Mouse (Mus musculus) stomach, postnatal 0 days (tissue): ENCODE measurements at regions not wholly inside any gene's neighbourhood (a gene's known extent, or its start where the extent isn't known, plus 50 kb on each side); places are given as distances from the start of the nearest gene placed in this dataset.

Experiments
- ATAC-seq: fragments of 200-750 bp; cut with Nextera tagmentation; 2 replicates; pipeline ENCODE4 v1.8.0; 2017; ENCODE audit not compliant: low FRiP score, low TSS enrichment
- DNase-seq: peaks from one replicate; pipeline ENCODE4 v3.0.0-alpha.2; 2016; ENCODE audit warnings: low spot score
- H3K27ac ChIP-seq: fragments of 300-500 bp; sonication (generic); replicated peaks from 2 replicates; pipeline ENCODE4 v1.5.1; 2014; ENCODE audit warnings: mild to moderate bottlenecking, control low read depth
- H3K27me3 ChIP-seq: fragments of 300-500 bp; sonication (generic); 2 replicates; pipeline ENCODE4 v1.6.1; 2014; ENCODE audit warnings: low read length; ENCODE audit not compliant: control insufficient read depth, insufficient read depth
- H3K36me3 ChIP-seq: fragments of 300-500 bp; sonication (generic); 2 replicates; pipeline ENCODE4 v1.6.1; 2014; ENCODE audit warnings: low read length, mixed read lengths; ENCODE audit not compliant: control insufficient read depth, insufficient read depth
- H3K4me1 ChIP-seq: fragments of 300-500 bp; sonication (generic); replicated peaks from 2 replicates; pipeline ENCODE4 v1.6.1; 2014; ENCODE audit warnings: antibody characterized with exemption; ENCODE audit not compliant: control insufficient read depth, insufficient read depth
- H3K4me2 ChIP-seq: fragments of 300-500 bp; sonication (generic); replicated peaks from 2 replicates; pipeline ENCODE4 v1.6.1; 2014; ENCODE audit warnings: low read depth, mild to moderate bottlenecking, control low read depth, moderate library complexity
- H3K4me3 ChIP-seq: fragments of 300-500 bp; sonication (generic); 2 replicates; pipeline ENCODE4 v1.5.1; 2014; ENCODE audit warnings: low read depth, low read length, control low read depth
- H3K9ac ChIP-seq: fragments of 300-500 bp; sonication (generic); 2 replicates; pipeline ENCODE4 v1.6.1; 2014; ENCODE audit warnings: mild to moderate bottlenecking, low read length, control low read depth, mixed read lengths
- H3K9me3 ChIP-seq: fragments of 300-500 bp; sonication (generic); 2 replicates; pipeline ENCODE4 v1.6.1; 2016; ENCODE audit warnings: low read length; ENCODE audit not compliant: control insufficient read depth
- CTCF ChIP-seq: IDR thresholded peaks from 2 replicates; pipeline ENCODE4 v1.5.1; 2016; ENCODE audit warnings: antibody characterized with exemption, low read depth, mild to moderate bottlenecking, moderate library complexity
- EP300 ChIP-seq: optimal IDR thresholded peaks from 2 replicates; pipeline ENCODE3; 2016; ENCODE audit warnings: antibody characterized with exemption
- WGBS: fragments of 180-500 bp; shearing (Covaris S2); extraction: QIAGEN DNeasy Blood & Tissue Kit; methylation state at CpG from one replicate; pipeline ENCODE4 v1.1.7; 2014; 5-methylcytosine and 5-hydroxymethylcytosine counted together

- Histone ChIP-seq H3K9ac (no peak overlapping the region), H3K4me2 (no peak overlapping the region), H3K36me3 (no peaks in the 10 kb centered on the region), H3K4me3 (no peak overlapping the region), H3K4me1 (no peaks in the 10 kb centered on the region), H3K27me3 (no peaks in the 10 kb centered on the region), H3K9me3 (no peaks in the 10 kb centered on the region), H3K27ac (no peak overlapping the region)
- TF ChIP-seq CTCF (no peak), EP300 (no peak)
- DNase-seq: no peak
- 27% methylated on average over 3 of the region's 3 CpGs for WGBS
- ATAC-seq: no peak
These were observed 355.7 kb upstream of the Cypt12 start for GRCm38 (mm10) chr3:17592463-17592862.

- no peak for DNase-seq
These were observed 351.8 kb upstream of the Cypt12 start for GRCm38 (mm10) chr3:17596365-17596764.

GRCm38 (mm10) chr3:17613486-17613885, 334.7 kb upstream of the Cypt12 start:
- no peaks in the 10 kb centered on the region for H3K36me3 ChIP-seq
- ATAC-seq (no peak), DNase-seq (no peak)
- no peak overlapping the region for H3K4me2 ChIP-seq
- WGBS: 83% methylated on average over 1 of the region's 1 CpGs
- no peaks in the 10 kb centered on the region for H3K4me1 ChIP-seq
- no peak overlapping the region for H3K27ac ChIP-seq
- no peaks in the 10 kb centered on the region for H3K27me3 ChIP-seq
- TF ChIP-seq EP300 (no peak), CTCF (peak; percentile 24; the same call in 1 of the 2 replicates)
- no peaks in the 10 kb centered on the region for H3K9me3 ChIP-seq
- H3K9ac ChIP-seq: no peak overlapping the region
- H3K4me3 ChIP-seq: no peak overlapping the region

More at GRCm38 (mm10) chr3:17596365-17596764, 351.8 kb upstream of the Cypt12 start:
- no peaks in the 10 kb centered on the region for H3K9me3 ChIP-seq
- TF ChIP-seq EP300: no peak
- no peak for TF ChIP-seq CTCF
- no peaks in the 10 kb centered on the region for H3K36me3 ChIP-seq
- no peaks in the 10 kb centered on the region for H3K4me1 ChIP-seq
- no peak overlapping the region for H3K27ac ChIP-seq
- H3K9ac ChIP-seq: no peak overlapping the region
- no peak overlapping the region for H3K4me3 ChIP-seq
- WGBS: 67% methylated on average over 2 of the region's 2 CpGs
- no peak overlapping the region for H3K4me2 ChIP-seq
- no peaks in the 10 kb centered on the region for H3K27me3 ChIP-seq
- ATAC-seq: no peak

GRCm38 (mm10) chr3:17616439-17617070, 331.7 kb upstream of the Cypt12 start:
- Histone ChIP-seq H3K9me3 (no peaks in the 10 kb centered on the region), H3K4me2 (no peak overlapping the region), H3K4me1 (no peaks in the 10 kb centered on the region), H3K27me3 (no peaks in the 10 kb centered on the region), H3K4me3 (no peak overlapping the region), H3K9ac (no peak overlapping the region), H3K27ac (no peak overlapping the region), H3K36me3 (no peaks in the 10 kb centered on the region)
- WGBS: 40% methylated on average over 2 of the region's 2 CpGs
- TF ChIP-seq EP300: no peak
- no peak for TF ChIP-seq CTCF
- peak; percentile 28 for DNase-seq
- ATAC-seq: no peak

GRCm38 (mm10) chr3:17619489-17619888, 328.7 kb upstream of the Cypt12 start:
- Histone ChIP-seq H3K9ac (no peak overlapping the region), H3K4me2 (no peak overlapping the region), H3K9me3 (no peaks in the 10 kb centered on the region), H3K27me3 (no peaks in the 10 kb centered on the region), H3K4me3 (no peak overlapping the region), H3K27ac (no peak overlapping the region), H3K4me1 (no peaks in the 10 kb centered on the region), H3K36me3 (no peaks in the 10 kb centered on the region)
- no peak for TF ChIP-seq CTCF
- no peak for TF ChIP-seq EP300
- no peak for DNase-seq
- 19% methylated on average over 2 of the region's 2 CpGs for WGBS
- ATAC-seq: no peak

- WGBS: 41% methylated on average over 2 of the region's 2 CpGs
- Histone ChIP-seq H3K4me2 (no peak overlapping the region), H3K4me3 (no peak overlapping the region), H3K27ac (no peak overlapping the region), H3K9ac (no peak overlapping the region), H3K4me1 (no peaks in the 10 kb centered on the region), H3K9me3 (no peaks in the 10 kb centered on the region), H3K27me3 (no peaks in the 10 kb centered on the region), H3K36me3 (no peaks in the 10 kb centered on the region)
- ATAC-seq (no peak), DNase-seq (no peak)
- no peak for TF ChIP-seq EP300
These were observed 328.3 kb upstream of the Cypt12 start for GRCm38 (mm10) chr3:17619890-17620289.
